Mouse (Mus musculus) left cerebral cortex, postnatal 4 days (tissue): ENCODE results near the gene Gk2. TPM values are rescaled to one million over a fixed set of nuclear protein-coding genes. Genes with fewer than 3 reads are reported as not detected.

Source experiments
- total RNA-seq, 2 experiments: library from RNA; stranded (reverse); gene quantifications; 2 replicates each; pipeline ENCODE4 v1.2.3; 2021

The Gk2 gene
- total RNA-seq, 2 experiments from 2014 or later, result not detected

Other genes starting within 250 kb of the Gk2 start
- gene Naa11, start 64.6 kb downstream of the Gk2 start, total RNA-seq, result under 1 TPM; 0.10 to 0.18 TPM